Mouse (Mus musculus): Measurements from ENCODE around the gene Ccdc57. TPM values are rescaled to one million over a fixed set of nuclear protein-coding genes. Genes with fewer than 3 reads are reported as not detected.
A peak's percentile ranks its signal among the peaks of the same experiment; 100 is the strongest.
"Not testable (repeated sequence)": the region's sequence is repeated elsewhere in the genome, so short reads cannot be mapped to it uniquely, and the experiment has no call there.

Ccdc57 gene
- total RNA-seq, 2 experiments from 2014 or later = 2.5 to 4.8 TPM

- DNase-seq = no peak
Observed at GRCm38 (mm10) chr11:120851582-120851981, 81.1 kb downstream of the Ccdc57 start.

DNA sequence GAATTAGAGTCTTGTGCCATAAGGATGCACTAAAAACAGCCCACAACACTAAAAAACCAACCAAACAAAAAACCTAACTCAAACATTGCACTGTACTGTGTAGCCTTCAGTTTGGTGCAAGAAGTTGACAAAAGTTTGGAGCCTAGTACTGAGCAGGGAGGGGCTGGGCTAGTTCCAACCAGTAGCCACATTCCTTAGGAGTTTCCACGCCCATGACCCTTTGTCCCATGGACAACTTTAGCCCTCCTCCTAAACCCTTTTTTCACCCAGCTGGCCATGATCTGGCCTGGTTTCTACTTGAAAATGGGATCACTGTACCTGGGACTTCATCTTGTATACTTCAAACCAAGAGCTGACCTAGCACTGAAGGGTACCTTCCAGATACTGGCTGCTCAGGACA is 81.5 kb downstream of the Ccdc57 start:
- DNase-seq = no peak

GRCm38 (mm10) chr11:120850331-120851030 is 82.2 kb downstream of the Ccdc57 start:
- DNase-seq = no peak

DNA sequence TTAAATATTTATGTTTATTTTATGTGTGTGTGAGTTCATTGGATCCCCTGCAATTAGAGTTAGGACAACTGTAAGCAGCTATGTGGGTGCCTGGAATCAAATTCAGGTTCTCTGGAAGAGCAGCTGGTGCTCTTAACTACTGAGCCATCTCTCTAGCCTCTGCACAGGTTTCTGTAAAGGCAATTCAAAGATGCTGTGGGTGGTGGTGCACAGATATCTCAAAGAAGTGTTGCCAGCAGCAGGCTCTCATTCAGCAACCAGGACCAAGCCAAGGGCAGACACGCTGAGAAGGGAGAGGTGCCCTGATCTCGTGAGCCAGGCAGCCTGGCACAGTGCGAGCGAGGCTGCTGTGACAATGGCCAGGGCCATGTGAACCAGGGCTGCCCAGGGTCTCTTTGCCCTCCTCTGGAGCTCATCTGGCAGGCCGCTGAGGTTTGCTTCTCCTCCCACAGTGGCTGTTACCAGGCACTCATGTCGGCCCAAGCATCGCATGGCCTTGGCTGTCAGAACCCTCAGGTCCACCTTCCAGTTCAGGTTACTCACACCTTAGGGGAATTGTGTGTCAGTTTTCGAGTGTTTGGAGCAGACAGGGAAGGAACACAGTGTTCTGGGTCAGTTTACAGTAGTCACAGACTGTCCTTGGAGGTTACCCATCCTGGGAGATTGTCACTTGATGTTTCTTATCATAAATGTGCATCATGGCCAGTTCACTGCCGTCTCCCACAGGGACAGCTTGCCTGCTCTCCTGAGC is 85.8 kb downstream of the Ccdc57 start:
- DNase-seq = no peak

- no peak for DNase-seq
Observed at GRCm38 (mm10) chr11:120844329-120844728, 88.3 kb downstream of the Ccdc57 start.

GRCm38 (mm10) chr11:120833555-120834280 is 99.0 kb downstream of the Ccdc57 start:
- DNase-seq = no peak

GRCm38 (mm10) chr11:120832962-120833361 is 99.7 kb downstream of the Ccdc57 start:
- not testable (repeated sequence) for DNase-seq

GRCm38 (mm10) chr11:120831659-120832440 is 100.8 kb downstream of the Ccdc57 start:
- no peak for DNase-seq

GRCm38 (mm10) chr11:120830686-120831085 is 102.0 kb downstream of the Ccdc57 start:
- no peak for DNase-seq

- DNase-seq = no peak
Observed at GRCm38 (mm10) chr11:120829757-120830532, 102.7 kb downstream of the Ccdc57 start.

DNA sequence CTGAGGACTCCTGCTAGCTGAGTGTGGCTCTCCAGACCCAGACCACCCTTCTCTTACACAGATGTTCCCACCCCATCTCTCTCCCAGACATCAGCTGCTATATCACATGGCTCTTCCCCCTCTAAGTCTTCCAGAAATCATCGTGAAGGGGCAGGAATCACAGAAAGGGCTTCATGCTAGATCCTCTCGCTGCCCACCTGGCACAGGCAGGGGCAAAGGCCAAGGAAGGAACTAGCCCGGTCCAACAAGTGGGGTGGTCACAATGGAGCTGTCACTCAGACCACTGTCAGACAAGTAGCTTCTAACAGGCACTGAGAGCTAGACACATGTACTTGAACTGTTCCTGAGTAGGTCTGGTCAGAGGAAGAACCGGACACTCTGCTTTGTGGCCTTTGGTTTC is 104.3 kb downstream of the Ccdc57 start:
- DNase-seq = no peak

- DNase-seq = no peak
Observed at GRCm38 (mm10) chr11:120826016-120826953, 106.4 kb downstream of the Ccdc57 start.

GRCm38 (mm10) chr11:120825289-120825863 is 107.3 kb downstream of the Ccdc57 start:
- no peak for DNase-seq

GRCm38 (mm10) chr11:120824787-120825288 is 107.8 kb downstream of the Ccdc57 start:
- no peak for DNase-seq

DNA sequence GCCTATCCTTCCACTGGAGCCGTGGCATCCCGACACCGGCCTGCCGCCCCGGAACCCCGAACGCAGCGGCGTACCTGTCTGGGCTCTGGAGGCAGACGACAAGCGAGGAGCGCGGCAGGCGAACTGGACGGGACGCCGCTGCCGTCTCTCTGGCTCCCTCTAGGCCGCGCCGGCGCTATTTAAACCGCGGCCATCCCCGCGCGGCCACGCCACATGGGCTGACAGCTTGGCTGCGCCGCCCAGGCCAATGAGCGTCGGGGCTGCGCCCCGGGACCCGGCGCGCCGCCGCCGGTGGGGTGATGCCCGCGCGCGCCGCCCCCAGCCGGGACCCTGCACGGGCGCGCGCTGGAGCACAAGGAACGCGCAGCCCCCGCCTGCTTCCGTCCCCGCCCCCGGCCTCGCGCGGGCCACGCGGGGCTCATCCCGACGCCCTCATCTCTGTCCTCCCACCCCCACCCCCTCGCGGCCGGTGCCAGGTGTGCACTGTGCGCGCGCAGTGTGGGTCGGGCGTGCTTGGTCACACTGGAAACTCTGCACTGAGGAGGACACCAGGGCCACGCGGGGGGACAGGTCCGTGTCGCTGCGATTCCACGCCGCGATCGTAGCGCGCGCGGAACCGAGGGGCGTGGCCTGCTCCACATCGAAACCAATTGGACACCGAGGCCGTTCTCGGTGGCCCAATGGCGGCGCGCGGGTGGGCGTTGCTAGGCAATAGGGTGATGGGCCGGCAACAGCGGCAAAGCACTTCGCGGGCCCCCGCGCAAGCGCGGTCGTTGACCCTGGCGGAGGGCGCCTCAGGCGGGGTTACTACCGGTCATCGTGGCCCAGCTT is 108.5 kb downstream of the Ccdc57 start, which contains the start of gene Fasn:
Gene Fasn (minus strand): TSS at position 592 of the 831 bp plus-strand sequence.
- peak; percentile 96 for DNase-seq

GRCm38 (mm10) chr11:120823551-120823947 is 109.1 kb downstream of the Ccdc57 start:
- DNase-seq = peak; percentile 68

GRCm38 (mm10) chr11:120822831-120823550 is 109.7 kb downstream of the Ccdc57 start:
- no peak for DNase-seq

DNA sequence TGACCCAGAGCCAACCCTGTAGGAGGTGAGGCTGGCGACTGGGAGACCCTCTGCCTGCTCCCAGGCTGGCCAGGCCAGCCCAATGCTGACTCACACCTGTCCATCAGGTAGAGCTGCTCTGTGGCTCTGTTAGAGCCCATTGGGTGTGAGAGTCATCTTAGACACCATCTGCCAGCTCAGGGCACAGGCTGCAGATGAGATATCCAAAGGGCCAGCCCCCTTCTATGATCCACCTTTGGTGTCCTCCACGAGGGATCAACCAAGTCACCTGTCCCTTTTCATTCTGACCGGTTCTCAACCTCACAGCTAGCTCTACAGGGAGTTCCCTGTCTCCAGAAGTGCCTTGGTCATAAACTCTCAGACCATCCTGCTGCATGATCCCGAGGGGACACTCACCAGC is 110.4 kb downstream of the Ccdc57 start:
- no peak for DNase-seq

Data from gastrocnemius, postnatal 10 days (tissue).